Mouse (Mus musculus) thymus, adult 2 months (tissue): Measurements from ENCODE around the gene Mapk1.

Source experiments
- CTCF ChIP-seq: fragments of 200-500 bp; IDR thresholded peaks from 2 replicates; pipeline ENCODE4 v1.5.1; 2012; ENCODE audit warnings: mild to moderate bottlenecking, control low read depth, low read length, moderate library complexity, borderline replicate concordance; ENCODE audit not compliant: control insufficient read depth, poor library complexity, insufficient read depth; ENCODE audit errors: extremely low read depth
- POLR2A ChIP-seq: fragments of 200-500 bp; IDR thresholded peaks from 2 replicates; pipeline ENCODE4 v1.6.1; 2012; ENCODE audit warnings: mild to moderate bottlenecking, low read length, control low read depth, moderate library complexity; ENCODE audit not compliant: control insufficient read depth, poor library complexity, insufficient read depth; ENCODE audit errors: extremely low read depth

DNA sequence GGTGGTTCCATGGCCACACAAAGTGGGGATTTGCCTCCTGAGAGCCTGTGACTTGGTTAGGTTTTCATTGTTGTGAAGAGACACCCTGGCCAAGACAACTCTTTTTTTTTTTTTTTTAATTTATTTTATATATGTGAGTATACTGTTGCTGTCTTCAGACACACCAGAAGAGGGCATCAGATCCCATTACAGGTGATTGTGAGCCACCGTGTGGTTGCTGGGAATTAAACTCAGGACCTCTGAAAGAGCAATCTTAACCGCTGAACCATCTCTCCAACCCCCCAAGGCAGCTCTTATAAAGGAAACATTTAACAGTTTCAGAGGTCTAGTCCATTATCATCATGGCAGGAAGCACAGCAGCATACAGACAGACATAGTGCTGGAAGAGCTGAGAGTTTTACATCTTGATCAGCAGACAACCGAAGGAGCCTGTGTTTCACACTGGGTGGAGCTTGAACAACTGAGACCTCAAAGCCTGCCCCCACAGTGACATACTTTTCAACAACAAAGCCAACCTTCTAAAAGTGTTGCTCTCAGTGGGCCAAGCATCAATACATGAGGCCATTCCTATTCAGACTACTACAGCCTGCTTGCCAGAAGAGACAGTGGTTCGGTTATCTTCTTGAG is 11.4 kb downstream of the Mapk1 start:
- TF ChIP-seq CTCF = no peak
- TF ChIP-seq POLR2A = no peak
